Mouse (Mus musculus) midbrain, embryonic 11.5 days (tissue): Measurements from ENCODE around the gene Gm5725. TPM values are rescaled to one million over a fixed set of nuclear protein-coding genes. Genes with fewer than 3 reads are reported as not detected.
"Not testable (repeated sequence)": the region's sequence is repeated elsewhere in the genome, so short reads cannot be mapped to it uniquely, and the experiment has no call there.

ENCODE experiments used
- ATAC-seq: fragments of 200-750 bp; cut with Nextera tagmentation; 2 replicates; pipeline ENCODE4 v1.8.0; 2017; ENCODE audit warnings: moderate TSS enrichment, moderate library complexity; ENCODE audit not compliant: low FRiP score
- DNase-seq: peaks from one replicate; pipeline ENCODE4 v3.0.0; 2015; ENCODE audit warnings: low spot score; ENCODE audit errors: missing footprints
- H3K27ac ChIP-seq: fragments of 300-500 bp; sonication (generic); 2 replicates; pipeline ENCODE4 v1.5.1; 2014; ENCODE audit warnings: low read depth, low read length
- H3K27me3 ChIP-seq: fragments of 300-500 bp; sonication (generic); 2 replicates; pipeline ENCODE4 v1.6.1; 2014; ENCODE audit warnings: mild to moderate bottlenecking, low read length, moderate library complexity, mixed read lengths; ENCODE audit not compliant: control insufficient read depth, insufficient read depth
- H3K36me3 ChIP-seq: fragments of 300-500 bp; sonication (generic); 2 replicates; pipeline ENCODE4 v1.6.1; 2014; ENCODE audit warnings: mild to moderate bottlenecking, low read length, moderate library complexity, mixed read lengths; ENCODE audit not compliant: control insufficient read depth, insufficient read depth
- H3K4me1 ChIP-seq: fragments of 300-500 bp; sonication (generic); 2 replicates; pipeline ENCODE4 v1.6.1; 2014; ENCODE audit warnings: low read length; ENCODE audit not compliant: control insufficient read depth, insufficient read depth
- H3K4me2 ChIP-seq: fragments of 300-500 bp; sonication (generic); 2 replicates; pipeline ENCODE4 v1.6.1; 2014; ENCODE audit warnings: mild to moderate bottlenecking, moderate library complexity
- H3K4me3 ChIP-seq: fragments of 300-500 bp; sonication (generic); 2 replicates; pipeline ENCODE4 v1.5.1; 2014; ENCODE audit warnings: low read depth, low read length
- H3K9ac ChIP-seq: fragments of 300-500 bp; sonication (generic); 2 replicates; pipeline ENCODE4 v1.6.1; 2014; ENCODE audit warnings: low read length
- H3K9me3 ChIP-seq: fragments of 300-500 bp; sonication (generic); 2 replicates; pipeline ENCODE4 v1.6.1; 2016; ENCODE audit warnings: low read length; ENCODE audit not compliant: control insufficient read depth
- WGBS: fragments of 180-500 bp; shearing (Covaris S2); extraction: QIAGEN DNeasy Blood & Tissue Kit; methylation state at CpG from one replicate; pipeline ENCODE4 v1.1.7; 2014; 5-methylcytosine and 5-hydroxymethylcytosine counted together
- polyA plus RNA-seq: library from polyadenylated mRNA; unstranded; fragments of >200 nt; fragmentation: Nextera tagmentation; extraction: Ambion mirVana; gene quantifications from 2 replicates; pipeline ENCODE4 v1.2.1, GENCODE M21; 2014

The Gm5725 gene
- not detected in 2 replicates for polyA plus RNA-seq

GRCm38 (mm10) chr7:21844167-21844566 lies at the start of gene Gm5725:
TSS of gene Gm5725 (minus strand) at chr7:21844267.
- H3K9ac ChIP-seq, H3K4me1 ChIP-seq, H3K27me3 ChIP-seq, H3K4me2 ChIP-seq, H3K9me3 ChIP-seq, H3K36me3 ChIP-seq, ATAC-seq, H3K4me3 ChIP-seq, H3K27ac ChIP-seq, DNase-seq: not testable (repeated sequence)
- WGBS = no CpG with 5 or more reads among the region's 1 CpGs

- no CpG with 5 or more reads among the region's 1 CpGs for WGBS
- not testable (repeated sequence) for H3K4me1 ChIP-seq, DNase-seq, H3K27ac ChIP-seq, H3K9ac ChIP-seq, H3K36me3 ChIP-seq, H3K4me3 ChIP-seq, ATAC-seq, H3K4me2 ChIP-seq, H3K9me3 ChIP-seq, H3K27me3 ChIP-seq
Measured at GRCm38 (mm10) chr7:21832051-21832450, 12.0 kb downstream of the Gm5725 start, which contains the start of gene Vmn1r135. TSS of gene Vmn1r135 (plus strand) at chr7:21832351.

- ATAC-seq, H3K9ac ChIP-seq: not testable (repeated sequence)
Measured at GRCm38 (mm10) chr7:21796628-21797027, 47.4 kb downstream of the Gm5725 start, which contains the start of gene Gm4177. TSS of gene Gm4177 (minus strand) at chr7:21796728.

More at GRCm38 (mm10) chr7:21796628-21797027, 47.4 kb downstream of the Gm5725 start, which contains the start of gene Gm4177:
- no CpG with 5 or more reads among the region's 3 CpGs for WGBS
- not testable (repeated sequence) for DNase-seq, H3K4me2 ChIP-seq, H3K27ac ChIP-seq, H3K4me1 ChIP-seq, H3K27me3 ChIP-seq, H3K36me3 ChIP-seq, H3K4me3 ChIP-seq, H3K9me3 ChIP-seq

Other genes starting within 250 kb of the Gm5725 start
- gene Vmn1r132, start 230.2 kb downstream of the Gm5725 start, polyA plus RNA-seq = not detected in 2 replicates
- gene Gm4175, start 82.8 kb downstream of the Gm5725 start, polyA plus RNA-seq = not detected in 2 replicates
- gene Gm4177, start 47.5 kb downstream of the Gm5725 start, polyA plus RNA-seq = not detected in 2 replicates
- not detected in 2 replicates for gene Vmn1r135, start 11.9 kb downstream of the Gm5725 start, polyA plus RNA-seq
- gene Gm5891, start 77.0 kb upstream of the Gm5725 start, polyA plus RNA-seq = not detected in 2 replicates
- not detected in 2 replicates for gene Vmn1r137, start 150.3 kb upstream of the Gm5725 start, polyA plus RNA-seq
- gene Vmn1r138, start 184.6 kb upstream of the Gm5725 start, polyA plus RNA-seq = not detected in 2 replicates
- not detected in 2 replicates for gene Gm6176, start 212.0 kb upstream of the Gm5725 start, polyA plus RNA-seq
- gene Vmn1r139, start 224.8 kb upstream of the Gm5725 start, polyA plus RNA-seq = not detected in 2 replicates